Mouse (Mus musculus) lung, embryonic 16.5 days (tissue): ENCODE results near the gene Fbxw11. TPM values are rescaled to one million over a fixed set of nuclear protein-coding genes. Genes with fewer than 3 reads are reported as not detected.
"Not testable (repeated sequence)": the region's sequence is repeated elsewhere in the genome, so short reads cannot be mapped to it uniquely, and the experiment has no call there.

Experiments
- ATAC-seq: fragments of 200-750 bp; cut with Nextera tagmentation; 2 replicates; pipeline ENCODE4 v1.8.0; 2017; ENCODE audit warnings: low read depth, mild to moderate bottlenecking, moderate library complexity
- H3K27ac ChIP-seq: fragments of 300-500 bp; sonication (generic); 2 replicates; pipeline ENCODE4 v1.5.1; 2014; ENCODE audit warnings: mild to moderate bottlenecking, control low read depth, low read length
- H3K27me3 ChIP-seq: fragments of 300-500 bp; sonication (generic); 2 replicates; pipeline ENCODE4 v1.6.1; 2014; ENCODE audit warnings: low read depth, low read length, mixed read lengths; ENCODE audit not compliant: control insufficient read depth, insufficient read depth
- H3K36me3 ChIP-seq: fragments of 300-500 bp; sonication (generic); 2 replicates; pipeline ENCODE4 v1.6.1; 2014; ENCODE audit warnings: low read length; ENCODE audit not compliant: control insufficient read depth, insufficient read depth
- H3K4me1 ChIP-seq: fragments of 300-500 bp; sonication (generic); replicated peaks from 2 replicates; pipeline ENCODE4 v1.6.1; 2014; ENCODE audit warnings: low read length, mixed read lengths; ENCODE audit not compliant: control insufficient read depth, insufficient read depth
- H3K4me2 ChIP-seq: fragments of 300-500 bp; sonication (generic); 2 replicates; pipeline ENCODE4 v1.6.1; 2014; ENCODE audit warnings: low read depth, low read length, control low read depth
- H3K4me3 ChIP-seq: fragments of 300-500 bp; sonication (generic); 2 replicates; pipeline ENCODE4 v1.5.1; 2014; ENCODE audit warnings: mild to moderate bottlenecking, low read length, control low read depth
- H3K9ac ChIP-seq: fragments of 300-500 bp; sonication (generic); 2 replicates; pipeline ENCODE4 v1.6.1; 2014; ENCODE audit warnings: low read length, control low read depth
- H3K9me3 ChIP-seq: fragments of 300-500 bp; sonication (generic); 2 replicates; pipeline ENCODE4 v1.6.1; 2016; ENCODE audit warnings: low read length; ENCODE audit not compliant: control insufficient read depth
- WGBS: fragments of 180-500 bp; shearing (Covaris S2); extraction: QIAGEN DNeasy Blood & Tissue Kit; methylation state at CpG from one replicate; pipeline ENCODE4 v1.1.7; 2014; 5-methylcytosine and 5-hydroxymethylcytosine counted together
- polyA plus RNA-seq: library from polyadenylated mRNA; unstranded; fragments of >200 nt; fragmentation: Nextera tagmentation; extraction: Ambion mirVana; gene quantifications from 2 replicates; pipeline ENCODE4 v1.2.1, GENCODE M21; 2015

The Fbxw11 gene
- polyA plus RNA-seq, 1 experiment from 2014 or later = 80.5 TPM

GRCm38 (mm10) chr11:32693431-32694141 is 51.1 kb downstream of the Fbxw11 start:
- WGBS = 44% methylated on average over 7 of the region's 7 CpGs
- ATAC-seq = no peak

GRCm38 (mm10) chr11:32694322-32695003 is 51.9 kb downstream of the Fbxw11 start:
- not testable (repeated sequence) for H3K9me3 ChIP-seq, H3K9ac ChIP-seq, H3K36me3 ChIP-seq, H3K27me3 ChIP-seq, H3K27ac ChIP-seq, ATAC-seq, H3K4me3 ChIP-seq, H3K4me2 ChIP-seq
- peaks cover 21% of the 10 kb centered on the region for H3K4me1 ChIP-seq
- WGBS = 71% methylated on average over 9 of the region's 9 CpGs

More at GRCm38 (mm10) chr11:32693431-32694141, 51.1 kb downstream of the Fbxw11 start:
- no peaks in the 10 kb centered on the region for H3K27me3 ChIP-seq
- H3K9me3 ChIP-seq = no peaks in the 10 kb centered on the region
- H3K9ac ChIP-seq = no peak overlapping the region
- no peaks in the 10 kb centered on the region for H3K36me3 ChIP-seq
- no peak overlapping the region for H3K4me2 ChIP-seq
- H3K27ac ChIP-seq = no peak overlapping the region
- no peak overlapping the region for H3K4me3 ChIP-seq
- H3K4me1 ChIP-seq = peaks cover 17% of the 10 kb centered on the region

- no peaks in the 10 kb centered on the region for H3K27me3 ChIP-seq
- no peak overlapping the region for H3K9ac ChIP-seq
- no peak overlapping the region for H3K4me2 ChIP-seq
- ATAC-seq = no peak
- no peak overlapping the region for H3K27ac ChIP-seq
- WGBS = 38% methylated on average over 2 of the region's 2 CpGs
- no peaks in the 10 kb centered on the region for H3K36me3 ChIP-seq
- H3K4me3 ChIP-seq = no peak overlapping the region
- peaks cover 20% of the 10 kb centered on the region for H3K4me1 ChIP-seq
- no peaks in the 10 kb centered on the region for H3K9me3 ChIP-seq
Observed at GRCm38 (mm10) chr11:32696446-32697090, 54.0 kb downstream of the Fbxw11 start.

GRCm38 (mm10) chr11:32697695-32698094 is 55.2 kb downstream of the Fbxw11 start:
- Histone ChIP-seq H3K9me3 (no peaks in the 10 kb centered on the region), H3K4me3 (no peak overlapping the region), H3K9ac (no peak overlapping the region), H3K27me3 (no peaks in the 10 kb centered on the region), H3K36me3 (no peaks in the 10 kb centered on the region), H3K4me2 (no peak overlapping the region), H3K27ac (no peak overlapping the region), H3K4me1 (peaks cover 20% of the 10 kb centered on the region)
- ATAC-seq = no peak
- WGBS = 33% methylated on average over 3 of the region's 3 CpGs

GRCm38 (mm10) chr11:32699913-32700493 is 57.5 kb downstream of the Fbxw11 start:
- Histone ChIP-seq H3K4me3 (no peak overlapping the region), H3K9ac (no peak overlapping the region), H3K27me3 (no peaks in the 10 kb centered on the region), H3K9me3 (no peaks in the 10 kb centered on the region), H3K4me2 (no peak overlapping the region), H3K36me3 (no peaks in the 10 kb centered on the region), H3K27ac (no peak overlapping the region), H3K4me1 (peaks cover 20% of the 10 kb centered on the region)
- 55% methylated on average over 3 of the region's 3 CpGs for WGBS
- ATAC-seq = 0 out of 2 replicates have a peak, but pooled peaks have one; percentile 34

GRCm38 (mm10) chr11:32701566-32701965 is 59.0 kb downstream of the Fbxw11 start:
- H3K4me1 ChIP-seq = peaks cover 9% of the 10 kb centered on the region
- H3K27me3 ChIP-seq = no peaks in the 10 kb centered on the region
- H3K4me3 ChIP-seq = no peak overlapping the region
- no peak for ATAC-seq
- no peak overlapping the region for H3K4me2 ChIP-seq
- no peaks in the 10 kb centered on the region for H3K9me3 ChIP-seq
- WGBS = 58% methylated on average over 3 of the region's 3 CpGs
- H3K36me3 ChIP-seq = no peaks in the 10 kb centered on the region
- no peak overlapping the region for H3K27ac ChIP-seq
- H3K9ac ChIP-seq = no peak overlapping the region

GRCm38 (mm10) chr11:32704241-32704890 is 61.8 kb downstream of the Fbxw11 start:
- WGBS = 80% methylated on average over 6 of the region's 6 CpGs
- no peaks in the 10 kb centered on the region for H3K36me3 ChIP-seq
- H3K27me3 ChIP-seq = no peaks in the 10 kb centered on the region
- no peak overlapping the region for H3K9ac ChIP-seq
- no peaks in the 10 kb centered on the region for H3K9me3 ChIP-seq
- no peak overlapping the region for H3K27ac ChIP-seq
- H3K4me1 ChIP-seq = no peaks in the 10 kb centered on the region; the same call in 1 of the 2 replicates
- no peak for ATAC-seq
- H3K4me2 ChIP-seq = no peak overlapping the region
- H3K4me3 ChIP-seq = no peak overlapping the region

GRCm38 (mm10) chr11:32706406-32706993 is 64.0 kb downstream of the Fbxw11 start:
- no peak overlapping the region for H3K4me3 ChIP-seq
- no peak overlapping the region for H3K9ac ChIP-seq
- no peak for ATAC-seq
- H3K36me3 ChIP-seq = no peaks in the 10 kb centered on the region
- H3K4me2 ChIP-seq = no peak overlapping the region
- H3K27ac ChIP-seq = no peak overlapping the region
- no peaks in the 10 kb centered on the region; the same call in 1 of the 2 replicates for H3K4me1 ChIP-seq
- WGBS = 66% methylated on average over 4 of the region's 4 CpGs
- no peaks in the 10 kb centered on the region for H3K27me3 ChIP-seq
- H3K9me3 ChIP-seq = no peaks in the 10 kb centered on the region
